Mouse (Mus musculus) olfactory bulb, adult 2 months (tissue): Measurements from ENCODE around the gene Gm44511. TPM values are rescaled to one million over a fixed set of nuclear protein-coding genes. Genes with fewer than 3 reads are reported as not detected.

Source experiments
- H3K27ac ChIP-seq: fragments of 200-500 bp; 2 replicates; pipeline ENCODE4 v1.5.1; 2012; ENCODE audit warnings: low read depth, low read length; ENCODE audit not compliant: insufficient read depth
- H3K4me1 ChIP-seq: fragments of 200-500 bp; 2 replicates; pipeline ENCODE4 v1.6.1; 2012; ENCODE audit warnings: low read length; ENCODE audit not compliant: control insufficient read depth, insufficient read depth
- H3K4me3 ChIP-seq: fragments of 200-500 bp; 2 replicates; pipeline ENCODE4 v1.5.1; 2012; ENCODE audit warnings: mild to moderate bottlenecking, low read depth, low read length, moderate library complexity; ENCODE audit not compliant: insufficient read depth
- CTCF ChIP-seq: fragments of 200-500 bp; IDR thresholded peaks from 2 replicates; pipeline ENCODE4 v1.5.1; 2012; ENCODE audit warnings: low read depth, mild to moderate bottlenecking, low read length, moderate library complexity; ENCODE audit not compliant: insufficient read depth
- POLR2A ChIP-seq: fragments of 200-500 bp; IDR thresholded peaks from 2 replicates; pipeline ENCODE4 v1.6.1; 2012; ENCODE audit warnings: mild to moderate bottlenecking, low read depth, low read length, moderate library complexity; ENCODE audit not compliant: insufficient read depth
- WGBS: fragments of 180-500 bp; shearing (Covaris S2); methylation state at CpG from one replicate; pipeline ENCODE4 v1.1.7; 2018; 5-methylcytosine and 5-hydroxymethylcytosine counted together
- polyA plus RNA-seq: library from polyadenylated mRNA; stranded (reverse); fragments of >200 nt; gene quantifications from 2 replicates; pipeline ENCODE4 v1.2.4, GENCODE M21; 2012; ENCODE audit warnings: low replicate concordance; ENCODE audit not compliant: missing spikeins, insufficient read depth, insufficient read length

Gene Gm44511
- not detected in 2 replicates for polyA plus RNA-seq

GRCm38 (mm10) chr6:128826132-128826531 is at the start of gene Gm44511, which contains the start of gene Klrb1b:
Gene Gm44511 (minus strand): TSS chr6:128826315.
Gene Klrb1b (minus strand): TSS chr6:128826331.
- WGBS, result 89% methylated on average over 6 of the region's 6 CpGs
- Histone ChIP-seq H3K4me1 (no peaks in the 10 kb centered on the region), H3K4me3 (no peak within 1 kb of the TSS), H3K27ac (no peak within 1 kb of the TSS)
- no peak for TF ChIP-seq POLR2A
- TF ChIP-seq CTCF, result no peak

GRCm38 (mm10) chr6:128871910-128872610 is 45.9 kb upstream of the Gm44511 start:
- no peak overlapping the region for H3K4me3 ChIP-seq
- TF ChIP-seq CTCF (no peak), POLR2A (no peak)
- peaks cover 2% of the 10 kb centered on the region; the same call in 1 of the 2 replicates for H3K4me1 ChIP-seq
- WGBS, result 97% methylated on average over 1 of the region's 1 CpGs
- no peak overlapping the region for H3K27ac ChIP-seq

GRCm38 (mm10) chr6:128868861-128869260 is 42.7 kb upstream of the Gm44511 start:
- 25% methylated on average over 3 of the region's 3 CpGs for WGBS
- H3K4me3 ChIP-seq, result no peak overlapping the region
- peaks cover 2% of the 10 kb centered on the region; the same call in 1 of the 2 replicates for H3K4me1 ChIP-seq
- TF ChIP-seq CTCF (no peak), POLR2A (no peak)
- H3K27ac ChIP-seq, result no peak overlapping the region

GRCm38 (mm10) chr6:128857976-128858375 is 31.9 kb upstream of the Gm44511 start:
- WGBS, result 92% methylated on average over 2 of the region's 2 CpGs
- H3K4me1 ChIP-seq, result 0 out of 2 replicates have a peak, but pooled peaks cover 2% of the 10 kb centered on the region
- H3K27ac ChIP-seq, result no peak overlapping the region
- no peak for TF ChIP-seq POLR2A
- TF ChIP-seq CTCF, result no peak
- H3K4me3 ChIP-seq, result no peak overlapping the region

DNA sequence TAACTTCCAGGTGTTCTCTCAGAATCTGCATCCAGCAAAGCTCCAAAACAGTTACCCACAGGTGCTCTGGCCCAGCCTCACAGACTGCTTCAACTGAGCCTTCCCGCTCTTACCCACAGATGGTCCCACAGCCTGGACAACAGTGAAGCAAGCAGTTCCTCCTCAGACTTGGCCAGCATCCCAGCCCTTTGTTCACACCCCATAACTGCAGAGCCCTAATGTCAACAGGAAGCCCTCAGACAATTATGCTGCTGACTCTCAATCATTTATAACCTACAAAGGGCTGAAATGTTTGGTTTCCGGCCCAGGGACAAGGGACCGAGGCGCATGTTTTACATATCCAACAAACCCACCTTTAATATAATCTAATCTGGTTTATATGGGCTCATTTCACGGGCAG is 30.1 kb upstream of the Gm44511 start:
- no peak overlapping the region for H3K27ac ChIP-seq
- H3K4me3 ChIP-seq, result no peak overlapping the region
- TF ChIP-seq POLR2A (no peak), CTCF (no peak)
- 0 out of 2 replicates have a peak, but pooled peaks cover 2% of the 10 kb centered on the region for H3K4me1 ChIP-seq
- 63% methylated on average over 5 of the region's 5 CpGs for WGBS

GRCm38 (mm10) chr6:128855477-128855876 is 29.4 kb upstream of the Gm44511 start:
- Histone ChIP-seq H3K27ac (no peak overlapping the region), H3K4me3 (no peak overlapping the region), H3K4me1 (0 out of 2 replicates have a peak, but pooled peaks cover 2% of the 10 kb centered on the region)
- TF ChIP-seq CTCF (no peak), POLR2A (no peak)
- 91% methylated on average over 1 of the region's 1 CpGs for WGBS

GRCm38 (mm10) chr6:128854895-128855294 is 28.8 kb upstream of the Gm44511 start:
- WGBS, result 94% methylated on average over 3 of the region's 3 CpGs
- Histone ChIP-seq H3K4me3 (no peak overlapping the region), H3K4me1 (0 out of 2 replicates have a peak, but pooled peaks cover 2% of the 10 kb centered on the region), H3K27ac (no peak overlapping the region)
- TF ChIP-seq POLR2A, result no peak
- no peak for TF ChIP-seq CTCF

GRCm38 (mm10) chr6:128854024-128854820 is 28.1 kb upstream of the Gm44511 start:
- TF ChIP-seq POLR2A, result no peak
- TF ChIP-seq CTCF, result no peak
- H3K27ac ChIP-seq, result no peak overlapping the region
- H3K4me1 ChIP-seq, result peaks cover 2% of the 10 kb centered on the region; the same call in 1 of the 2 replicates
- WGBS, result 46% methylated on average over 12 of the region's 12 CpGs
- H3K4me3 ChIP-seq, result no peak overlapping the region

DNA sequence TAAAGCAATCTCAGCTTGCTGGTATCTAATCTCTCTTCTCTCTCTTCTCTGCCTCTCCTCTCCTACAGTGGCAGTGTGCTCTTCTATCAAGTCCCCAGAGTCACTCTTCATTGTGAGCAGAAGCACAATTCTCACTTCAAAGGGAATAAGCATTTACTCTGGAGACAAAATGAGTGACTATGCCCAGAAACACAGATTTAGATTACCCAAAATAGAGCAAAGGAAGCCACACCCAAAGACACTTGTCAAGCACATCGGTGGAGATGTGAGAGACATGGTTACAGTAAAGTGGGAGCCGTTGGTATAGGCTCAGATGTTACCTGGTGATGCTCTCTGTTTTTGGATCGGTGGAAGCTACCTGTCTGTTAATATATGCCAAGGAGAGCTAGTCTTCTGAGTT is 26.7 kb upstream of the Gm44511 start:
- Histone ChIP-seq H3K27ac (no peak overlapping the region), H3K4me3 (no peak overlapping the region), H3K4me1 (peaks cover 2% of the 10 kb centered on the region; the same call in 1 of the 2 replicates)
- 82% methylated on average over 3 of the region's 3 CpGs for WGBS
- no peak for TF ChIP-seq POLR2A
- no peak for TF ChIP-seq CTCF
